Mouse (Mus musculus) heart, postnatal 0 days (tissue): ENCODE data around the gene Tgfbr3.

Experiments used
- CTCF ChIP-seq: IDR thresholded peaks from 2 replicates; pipeline ENCODE4 v1.5.1; 2016; ENCODE audit warnings: antibody characterized with exemption, control low read depth, low read depth
- EP300 ChIP-seq: IDR thresholded peaks from 2 replicates; pipeline ENCODE4 v1.6.1; 2016; ENCODE audit warnings: antibody characterized with exemption, low read depth

- TF ChIP-seq CTCF (no peak), EP300 (no peak)
These were observed 192.1 kb downstream of the Tgfbr3 start for GRCm38 (mm10) chr5:107097314-107097713.
